Mouse (Mus musculus) adrenal gland, postnatal 14 days (tissue): ENCODE data around the gene Ticam1. TPM values are rescaled to one million over a fixed set of nuclear protein-coding genes. Genes with fewer than 3 reads are reported as not detected.
"Not testable (repeated sequence)": the region's sequence is repeated elsewhere in the genome, so short reads cannot be mapped to it uniquely, and the experiment has no call there.

ENCODE experiments used
- DNase-seq: peaks from one replicate; pipeline ENCODE4 v3.0.0; 2021; ENCODE audit warnings: mixed read lengths
- total RNA-seq: library from RNA; stranded (reverse); gene quantifications from 2 replicates; pipeline ENCODE4 v1.2.3, GENCODE M21; 2021

The Ticam1 gene
- total RNA-seq, 1 experiment from 2014 or later, result 18.7 TPM

- DNase-seq, result no peak
Measured at GRCm38 (mm10) chr17:56262645-56263094, 13.9 kb downstream of the Ticam1 start.

- no peak for DNase-seq
Measured at GRCm38 (mm10) chr17:56261166-56261565, 15.4 kb downstream of the Ticam1 start.

DNA sequence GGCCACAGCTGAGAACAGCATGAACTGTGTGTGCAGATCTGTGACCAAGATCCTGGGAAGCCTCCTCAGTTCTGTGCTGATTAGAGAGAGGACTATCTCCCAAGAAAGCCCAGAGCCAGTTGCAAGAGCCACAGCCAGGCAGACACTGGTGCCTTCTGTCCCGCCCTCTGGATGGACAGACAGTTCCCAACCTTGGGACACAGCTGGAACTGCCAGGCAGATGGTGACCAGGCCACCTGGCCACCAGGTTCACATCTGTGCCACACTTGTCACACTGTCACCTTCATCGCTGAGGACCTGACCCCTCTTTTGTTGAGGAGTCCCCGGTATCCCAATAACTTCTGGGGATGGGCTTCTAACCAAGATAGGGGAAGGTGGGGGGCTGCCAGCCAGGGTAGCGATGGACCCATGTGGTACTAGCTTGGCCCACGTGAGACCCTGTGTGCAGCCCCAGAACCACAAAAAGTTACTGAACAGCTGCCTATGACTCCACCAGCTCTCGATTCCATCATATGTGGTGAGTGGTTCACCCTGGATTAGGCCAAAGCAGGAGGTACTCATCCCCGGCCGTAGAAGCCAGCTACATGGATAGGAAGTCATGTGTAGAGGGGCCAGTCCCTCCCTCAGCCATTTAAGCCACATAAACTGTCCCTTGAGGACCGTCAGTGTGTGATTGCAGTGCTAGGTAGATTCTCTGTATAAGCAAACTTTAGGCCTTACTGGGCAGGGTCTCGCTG is 17.1 kb downstream of the Ticam1 start:
- DNase-seq, result no peak

DNA sequence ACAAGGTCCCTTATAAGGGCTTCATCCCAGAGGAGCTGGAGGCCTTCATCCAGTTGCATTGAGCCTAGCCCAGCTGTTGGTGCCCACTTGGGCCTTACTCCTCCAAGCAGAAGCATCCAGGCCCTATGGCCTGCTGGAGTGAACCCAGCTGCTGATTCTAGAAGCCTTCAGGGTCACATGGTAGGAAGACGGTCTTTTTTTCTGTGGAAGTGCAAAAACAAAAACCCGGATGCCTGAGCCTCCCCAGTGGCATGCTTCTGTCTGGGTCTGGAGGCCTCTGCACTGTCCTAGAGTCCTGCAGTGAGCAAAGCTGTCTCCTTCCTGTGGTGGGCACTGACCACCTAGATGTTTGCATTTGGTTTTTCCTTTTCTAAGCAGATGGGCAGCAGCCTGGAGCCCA is 17.8 kb downstream of the Ticam1 start:
- DNase-seq, result not testable (repeated sequence)

GRCm38 (mm10) chr17:56258269-56258668 is 18.3 kb downstream of the Ticam1 start:
- DNase-seq, result not testable (repeated sequence)

GRCm38 (mm10) chr17:56257181-56257894 is 19.2 kb downstream of the Ticam1 start:
- peak; percentile 49 for DNase-seq

DNA sequence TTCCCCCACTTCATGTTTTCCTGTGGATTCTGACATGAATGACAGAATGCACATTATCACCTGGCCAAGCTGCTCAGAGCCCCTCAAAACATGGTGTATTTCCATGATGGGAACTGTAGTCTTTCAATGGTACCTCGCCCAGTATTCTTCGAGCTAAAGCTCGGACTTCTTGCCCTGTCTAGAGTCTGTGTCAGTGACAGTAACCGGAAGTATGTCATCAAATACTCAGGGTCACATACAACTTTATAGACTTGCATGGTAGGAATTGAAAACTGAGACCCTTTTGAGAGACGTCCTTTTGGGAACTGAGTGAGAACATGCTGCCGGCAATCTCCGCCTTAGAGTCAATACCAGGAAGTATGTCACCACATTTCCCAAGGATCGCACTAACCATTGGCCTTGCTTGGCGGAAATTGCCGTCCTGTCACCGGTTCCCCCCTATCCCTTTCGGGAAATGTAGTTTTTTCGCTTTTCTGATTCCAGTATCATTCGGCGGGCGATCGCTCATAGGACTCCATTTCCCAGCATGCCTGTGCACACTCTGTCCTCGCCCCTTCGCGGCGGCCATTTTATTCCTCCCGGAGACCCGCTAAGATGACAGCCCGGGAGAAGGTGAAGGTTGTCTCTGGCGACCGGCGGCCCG is 20.2 kb downstream of the Ticam1 start, which contains the start of gene Fem1a:
Fem1a (plus strand) TSS at position 572 of the 643 bp plus-strand sequence.
- DNase-seq, result peak; percentile 94

DNA sequence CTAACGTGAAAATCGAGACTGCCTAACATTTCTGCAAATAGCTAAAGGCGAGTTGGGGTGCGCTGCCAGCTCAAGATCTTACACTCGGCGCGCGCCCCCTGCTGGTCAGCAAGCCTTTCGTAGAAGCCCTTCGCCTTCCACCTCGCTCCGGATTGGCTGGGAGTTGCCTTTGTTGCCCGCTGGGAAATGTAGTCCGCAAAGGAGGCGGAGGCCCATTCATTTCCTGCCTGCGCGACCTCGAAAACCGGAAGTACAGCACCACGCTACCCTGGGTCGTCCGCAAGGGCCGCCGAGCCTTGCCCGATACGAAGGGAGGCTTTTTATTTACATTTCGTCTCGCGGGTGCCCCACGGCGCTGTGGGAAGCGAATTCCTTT is 20.7 kb downstream of the Ticam1 start:
- DNase-seq, result peak; percentile 99

DNA sequence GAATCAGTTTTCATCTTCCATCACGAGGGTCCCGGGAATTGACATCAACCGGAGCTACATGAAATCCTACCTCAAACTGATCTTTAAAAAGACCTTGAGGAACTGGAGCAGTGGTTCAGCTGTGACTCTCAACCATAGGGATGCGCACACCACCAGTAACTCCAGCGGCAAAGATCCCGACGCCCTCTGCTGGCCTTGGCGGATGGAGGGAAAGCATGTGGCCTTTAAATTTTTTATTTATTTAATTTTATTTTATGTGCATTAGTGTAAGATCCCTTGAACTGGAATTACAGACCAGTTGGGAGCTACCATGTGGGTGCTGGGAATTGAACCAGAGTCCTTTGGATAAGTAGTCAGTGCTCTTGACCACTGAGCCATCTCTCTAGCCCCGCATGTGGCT is 21.2 kb downstream of the Ticam1 start:
- DNase-seq, result peak; percentile 53

GRCm38 (mm10) chr17:56254695-56255094 is 21.9 kb downstream of the Ticam1 start:
- no peak for DNase-seq

DNA sequence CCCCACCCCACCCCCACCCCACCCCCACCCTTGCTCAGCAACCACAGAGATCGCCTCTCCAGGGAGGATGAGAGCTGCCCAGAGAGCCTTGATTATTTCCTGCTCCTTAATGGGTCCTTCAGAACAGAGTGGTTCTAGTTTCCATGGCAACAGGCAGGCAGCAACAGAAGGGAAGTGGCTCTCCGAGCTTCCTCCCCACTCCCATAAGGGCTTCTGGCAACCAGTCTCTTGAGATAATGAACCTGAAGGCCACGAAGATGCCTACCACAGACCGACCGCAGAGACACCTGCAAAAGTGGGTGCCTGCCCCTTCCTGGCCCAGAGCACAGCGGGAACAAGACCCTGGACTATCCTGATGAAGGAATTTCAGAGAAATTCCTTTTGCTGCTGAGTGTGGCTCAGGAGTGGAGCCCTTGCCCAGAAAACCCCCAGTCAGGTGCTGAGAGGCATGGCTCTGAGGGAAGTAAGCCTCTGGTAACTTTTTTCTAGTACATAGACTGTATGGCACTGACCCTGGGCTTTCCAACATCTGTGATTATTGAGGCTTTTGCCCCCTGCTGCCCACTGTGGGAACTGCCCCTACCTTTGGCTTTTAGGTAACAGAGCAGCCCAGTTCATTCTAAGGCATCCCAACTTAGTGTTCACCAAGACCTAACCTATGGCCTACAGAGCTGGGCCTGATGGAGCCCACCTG is 25.3 kb downstream of the Ticam1 start:
- peak; percentile 82 for DNase-seq

- no peak for DNase-seq
Measured at GRCm38 (mm10) chr17:56245608-56246007, 31.0 kb downstream of the Ticam1 start.

DNA sequence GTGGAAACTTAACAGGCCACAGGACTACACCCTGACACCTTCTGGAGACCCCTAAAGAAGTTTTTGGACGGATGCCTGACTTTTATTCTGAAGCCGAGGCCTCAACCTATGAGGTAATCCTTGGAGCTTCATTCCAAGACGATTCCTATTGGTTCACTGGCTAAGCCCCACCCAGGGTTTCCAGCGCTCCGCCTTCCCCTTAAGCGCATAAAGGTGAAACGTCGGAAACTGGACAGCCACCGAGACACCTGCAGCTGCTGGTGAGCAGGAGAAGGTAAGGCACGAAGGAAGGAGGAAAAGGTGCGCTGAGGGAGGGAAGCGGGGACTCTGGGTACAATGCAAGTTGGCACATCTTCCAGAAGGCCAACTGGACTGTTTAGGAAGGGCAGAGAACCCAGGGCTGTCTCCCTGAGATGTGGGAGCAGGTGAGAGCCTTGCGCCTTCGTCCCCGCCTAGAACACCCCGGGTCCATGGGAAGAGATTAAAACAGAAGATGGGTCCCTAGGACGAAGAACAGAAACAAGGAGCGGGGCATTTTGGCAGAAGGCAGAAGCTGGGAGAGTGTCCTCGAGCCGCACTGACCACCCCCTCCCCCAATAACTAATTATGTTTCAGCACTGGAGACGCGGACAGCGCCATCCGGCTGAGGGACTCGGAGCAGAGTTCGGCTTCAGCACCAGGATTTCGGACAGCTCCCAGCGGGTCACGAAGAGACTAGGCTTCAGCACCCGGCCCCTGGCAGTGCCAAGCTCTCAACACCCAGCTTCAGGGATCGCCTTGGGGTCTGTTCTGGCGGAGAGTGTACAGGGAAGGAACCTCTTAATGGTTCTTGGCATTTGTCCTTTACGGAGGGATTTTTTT is 34.8 kb downstream of the Ticam1 start:
- DNase-seq, result peak; percentile 94

GRCm38 (mm10) chr17:56233818-56234469 is 42.6 kb downstream of the Ticam1 start:
- DNase-seq, result peak; percentile 80

DNA sequence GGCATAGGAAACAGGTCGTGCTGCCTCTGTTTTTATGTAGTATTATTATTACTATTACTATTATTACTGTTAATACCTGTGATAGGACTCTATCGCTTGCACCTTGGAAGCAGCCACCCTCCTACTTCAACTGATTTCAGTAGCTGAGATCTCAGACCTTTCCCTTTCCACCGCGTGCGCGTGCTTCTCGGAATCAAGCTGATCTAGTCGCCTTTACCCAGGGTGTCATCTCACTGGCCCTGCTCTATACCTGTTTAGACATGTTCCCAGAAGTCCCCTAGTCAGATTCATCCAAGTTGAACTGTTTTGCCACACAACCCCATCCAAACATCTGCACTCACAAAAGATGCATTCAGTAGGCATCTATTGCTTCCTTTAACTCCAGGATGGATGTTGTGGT is 43.2 kb downstream of the Ticam1 start:
- DNase-seq, result no peak

- DNase-seq, result no peak
Measured at GRCm38 (mm10) chr17:56229943-56230342, 46.6 kb downstream of the Ticam1 start.

DNA sequence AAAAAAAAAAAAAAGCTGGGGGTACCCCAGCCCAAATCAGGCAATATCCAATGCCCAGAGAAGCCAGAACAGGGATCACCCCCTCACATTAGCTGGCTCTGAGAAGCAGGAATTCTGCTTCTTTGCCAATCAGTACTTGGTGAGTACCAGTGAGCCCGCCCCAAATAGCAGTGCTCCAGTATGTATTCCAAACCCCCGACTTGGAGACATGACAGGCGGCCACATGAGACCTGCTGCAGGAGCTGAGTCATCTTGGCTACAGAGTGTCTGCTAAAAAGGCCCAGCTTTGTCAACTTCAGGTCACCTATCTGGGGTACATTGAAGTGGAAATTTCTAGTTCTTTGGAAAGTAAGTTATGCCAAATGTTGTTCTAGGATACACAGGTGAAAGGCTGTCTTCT is 50.0 kb downstream of the Ticam1 start:
- DNase-seq, result no peak

DNA sequence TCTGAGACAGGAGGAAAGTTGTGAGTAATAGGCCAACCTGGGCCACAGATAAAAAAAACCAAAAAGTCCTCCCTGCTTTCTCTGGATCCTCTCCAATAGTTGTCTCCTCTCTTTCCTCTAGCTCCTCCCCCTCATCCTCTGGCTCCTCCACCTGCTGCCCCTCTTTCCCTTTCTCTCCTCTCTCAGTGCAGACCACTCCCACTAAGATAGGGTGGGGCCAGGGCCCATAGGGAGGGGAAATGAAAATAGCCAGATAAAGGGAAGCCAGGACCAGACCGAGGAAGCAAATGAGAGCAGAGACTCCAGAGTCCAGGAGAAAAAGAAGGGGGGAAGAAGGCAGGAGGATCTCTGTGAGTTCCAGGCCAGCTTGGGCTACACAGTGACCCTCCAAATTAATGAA is 51.7 kb downstream of the Ticam1 start:
- no peak for DNase-seq

DNA sequence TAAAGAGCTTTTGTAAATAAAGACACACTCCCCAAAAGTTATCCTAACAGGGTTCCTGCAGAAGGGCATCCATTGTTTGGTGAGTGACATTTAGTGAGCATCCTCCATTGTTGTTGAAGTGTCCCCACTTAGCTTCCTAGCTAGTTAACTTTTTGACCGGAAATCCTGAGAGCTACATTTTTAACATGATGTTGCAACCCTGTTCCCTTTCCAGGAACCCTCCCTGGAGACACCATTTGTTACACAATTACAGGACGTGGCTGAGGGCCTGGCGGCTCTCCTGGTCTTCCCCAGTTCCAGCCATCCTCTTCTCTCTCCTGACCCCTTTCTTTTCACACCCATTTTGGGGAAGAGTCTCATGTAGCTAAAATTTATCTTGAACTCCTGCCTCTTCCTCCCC is 56.8 kb downstream of the Ticam1 start:
- peak; percentile 72 for DNase-seq
